Mouse (Mus musculus) hindlimb bud, embryonic 11.5 days (tissue): ENCODE results near the gene Ift74.

ENCODE experiments used
- DNase-seq: peaks from one replicate; pipeline ENCODE4 v3.0.0-alpha.2; 2012; ENCODE audit warnings: low read depth, low spot score; ENCODE audit errors: extremely low spot score

The Ift74 gene

DNA sequence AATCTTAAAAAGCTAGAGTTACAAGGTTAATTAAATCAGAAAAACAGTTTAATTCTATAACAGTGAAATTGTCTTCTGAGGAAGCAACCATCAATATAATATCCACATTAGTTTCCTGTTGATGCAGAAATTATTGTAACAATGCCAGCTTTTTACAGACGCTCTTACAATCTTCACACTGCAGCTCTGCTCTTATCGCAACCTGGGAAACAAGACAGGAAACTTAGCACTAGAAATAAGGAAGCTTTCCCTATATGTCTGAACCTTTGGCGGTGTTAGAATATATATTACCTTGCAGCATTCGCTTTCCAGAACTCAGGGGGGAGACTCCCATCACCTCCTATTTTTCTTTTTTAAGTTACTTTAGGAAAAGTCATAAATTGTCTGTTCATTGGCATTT is 76.8 kb downstream of the Ift74 start:
- DNase-seq, result no peak

- no peak for DNase-seq
Observed at GRCm38 (mm10) chr4:94692175-94692574, 77.9 kb downstream of the Ift74 start.

DNA sequence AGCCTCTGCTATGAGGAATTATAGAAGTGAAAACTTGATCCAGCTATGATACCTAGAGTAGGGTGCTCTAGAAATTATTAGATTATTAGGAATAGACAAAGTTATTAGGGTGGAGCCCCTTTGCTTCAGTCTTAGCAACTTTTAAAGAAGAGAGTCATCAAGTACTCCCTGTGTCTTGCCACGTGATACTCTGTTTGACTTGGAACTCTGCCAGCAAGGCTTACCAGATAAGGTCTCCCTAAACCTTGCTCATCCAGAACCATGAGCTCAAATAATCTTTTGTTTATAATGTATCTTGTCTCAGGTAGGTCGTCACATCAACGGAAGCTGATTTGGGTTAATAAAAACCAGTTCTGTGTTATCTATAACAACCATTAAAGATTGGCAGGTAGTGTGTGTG is 82.1 kb downstream of the Ift74 start:
- no peak for DNase-seq

DNA sequence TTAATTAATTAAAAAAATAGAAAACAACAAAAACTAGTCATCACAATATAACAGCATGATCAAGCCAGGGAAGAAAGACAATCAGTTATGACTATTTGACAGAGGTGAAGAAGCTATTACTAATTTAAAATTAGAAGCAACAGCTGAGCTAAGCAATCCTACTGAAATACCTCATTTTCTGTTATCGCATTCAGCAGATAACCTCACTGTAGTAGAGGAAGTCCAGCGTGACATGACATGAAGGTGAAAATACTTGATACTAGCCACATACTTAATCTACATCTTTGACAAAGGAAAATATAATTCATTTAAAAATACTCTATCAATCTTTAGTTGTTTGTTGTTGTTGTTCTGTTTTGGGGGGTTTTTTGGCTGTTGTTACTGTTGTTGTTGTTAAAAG is 96.7 kb downstream of the Ift74 start:
- DNase-seq, result no peak

DNA sequence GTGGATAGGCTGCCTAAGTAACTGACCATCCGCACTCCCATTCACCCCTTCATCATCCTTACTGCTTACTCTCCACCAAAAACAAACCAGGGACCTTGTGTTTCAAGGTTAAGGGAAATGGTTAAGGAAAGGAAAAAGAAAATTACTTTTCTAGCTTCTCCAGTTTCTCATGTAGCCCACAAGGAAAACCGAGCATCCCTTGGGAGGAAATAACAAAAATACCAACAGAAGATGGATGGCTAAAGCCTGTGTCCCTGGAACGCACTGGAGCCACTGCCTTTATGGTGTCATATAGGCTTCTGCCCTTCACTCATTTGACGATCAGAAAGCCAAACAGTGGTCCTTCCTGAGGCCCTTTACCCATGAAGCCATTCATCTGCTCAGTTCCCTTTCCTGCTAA is 97.1 kb downstream of the Ift74 start:
- no peak for DNase-seq

GRCm38 (mm10) chr4:94713741-94714140 is 99.5 kb downstream of the Ift74 start:
- no peak for DNase-seq

GRCm38 (mm10) chr4:94715166-94715565 is 100.9 kb downstream of the Ift74 start:
- DNase-seq, result no peak

GRCm38 (mm10) chr4:94725799-94726198 is 111.5 kb downstream of the Ift74 start:
- no peak for DNase-seq

- no peak for DNase-seq
Observed at GRCm38 (mm10) chr4:94732721-94733120, 118.4 kb downstream of the Ift74 start.

DNA sequence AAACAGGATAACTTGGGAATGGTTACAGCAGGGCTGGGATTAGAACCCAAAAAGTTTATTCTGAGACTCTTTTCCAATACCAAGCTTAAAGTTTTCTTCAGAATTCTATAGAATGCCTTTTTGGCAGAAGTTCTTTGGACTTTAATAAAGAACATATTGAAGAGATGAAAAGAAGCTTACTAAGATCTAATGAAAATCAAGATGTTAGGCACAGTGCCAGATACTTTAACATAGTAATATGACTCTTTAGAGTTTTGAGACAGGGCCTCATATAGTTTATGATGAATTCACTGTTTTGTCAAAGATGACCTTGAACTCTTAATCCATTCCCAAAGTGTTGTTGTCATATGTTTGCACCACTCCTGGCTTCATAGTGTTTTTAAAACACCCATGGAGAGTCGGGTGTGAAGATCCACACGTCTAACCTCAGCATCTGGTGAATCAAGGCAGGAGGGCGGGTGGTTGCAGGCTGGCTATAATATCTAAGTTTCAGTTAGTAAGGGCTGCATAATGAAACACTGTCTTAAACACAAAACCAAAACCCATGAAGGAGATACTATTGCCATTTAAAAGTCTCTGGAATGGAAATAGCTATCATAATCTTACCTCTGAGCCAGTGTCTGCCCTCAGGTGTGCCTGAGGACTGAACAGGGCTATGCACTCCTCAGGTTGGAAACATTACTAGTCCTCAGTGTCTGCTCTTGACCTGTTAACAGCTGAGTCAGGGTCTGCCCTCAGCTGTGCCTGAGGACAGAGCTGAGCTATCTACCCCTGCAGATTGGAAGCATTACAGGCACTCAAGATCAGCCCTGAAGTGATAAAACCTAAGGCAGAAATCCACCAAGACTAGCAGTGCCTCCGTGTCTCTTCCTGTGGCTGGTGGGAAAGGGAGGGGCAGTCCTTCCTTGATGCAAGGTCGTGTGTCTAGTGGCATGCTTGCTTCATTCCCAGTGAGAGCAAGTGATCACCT is 123.3 kb downstream of the Ift74 start:
- DNase-seq, result no peak

GRCm38 (mm10) chr4:94738838-94739731 is 124.8 kb downstream of the Ift74 start, which contains the start of gene Tek:
TSS of gene Tek (plus strand) at chr4:94739289.
- no peak for DNase-seq

- no peak for DNase-seq
Observed at GRCm38 (mm10) chr4:94741824-94742223, 127.5 kb downstream of the Ift74 start.
